Mouse (Mus musculus): ENCODE results near the gene Tbc1d30. TPM values are rescaled to one million over a fixed set of nuclear protein-coding genes. Genes with fewer than 3 reads are reported as not detected.

Gene Tbc1d30
- total RNA-seq, 1 experiment from 2014 or later, result 9.3 TPM

DNA sequence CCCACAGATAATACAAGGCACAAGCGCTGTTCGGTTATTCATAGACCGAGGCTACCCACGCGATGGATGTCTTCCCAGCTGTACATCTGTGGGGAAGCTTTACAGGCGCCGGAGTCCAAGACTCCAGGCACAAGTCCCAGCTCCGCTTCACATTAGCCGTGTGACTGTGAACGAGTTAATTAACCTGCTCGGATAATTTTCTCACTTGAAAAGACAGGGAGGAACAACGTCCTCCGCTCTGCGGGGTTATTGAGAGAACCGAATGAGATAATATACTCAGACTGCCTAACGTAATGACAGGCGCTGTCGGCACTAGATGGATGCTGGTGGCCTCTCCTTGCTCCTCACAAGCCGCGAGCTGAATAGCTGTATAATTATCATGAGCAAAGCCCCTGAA, 60.4 kb downstream of the Tbc1d30 start:
- ATAC-seq (replicated peaks; ENCODE audit: insufficient number of reproducible peaks, low FRiP score, low TSS enrichment, poor library complexity, severe bottlenecking), result no peak

DNA sequence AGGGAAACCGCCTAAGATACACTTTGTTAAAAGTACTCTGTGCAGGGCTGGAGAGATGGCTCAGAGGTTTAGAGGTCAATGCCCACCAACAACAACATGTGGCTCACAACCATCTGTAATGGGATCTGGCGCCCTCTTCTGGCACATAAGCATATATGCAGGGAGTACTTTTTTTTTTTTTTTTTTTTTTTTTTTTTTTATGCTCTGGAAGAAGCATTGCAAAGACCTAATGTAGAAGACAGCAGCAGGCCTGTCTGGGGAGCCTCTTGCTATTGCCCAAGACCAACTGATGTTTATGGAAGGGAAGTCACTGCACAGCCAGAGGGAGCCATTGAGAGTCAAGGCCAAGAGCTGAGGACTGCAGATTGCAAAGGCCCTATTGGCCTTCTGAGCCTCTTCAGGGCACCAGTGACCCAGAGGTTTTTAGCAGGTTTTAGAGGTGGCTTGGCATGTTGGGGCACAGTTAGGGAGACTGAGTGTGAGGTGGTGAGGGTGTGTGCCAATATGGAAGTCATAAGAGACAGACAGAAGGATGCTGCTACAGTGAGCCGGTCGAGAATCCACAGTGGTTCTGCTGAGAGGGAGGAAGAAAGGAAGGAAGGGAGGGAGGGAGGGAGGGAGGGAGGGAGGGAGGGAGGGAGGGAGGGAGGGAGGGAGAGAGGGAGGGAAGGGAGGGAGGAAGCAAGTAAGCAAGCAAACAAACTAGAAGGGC, 61.0 kb downstream of the Tbc1d30 start:
- no peak for ATAC-seq (replicated peaks; ENCODE audit: insufficient number of reproducible peaks, low FRiP score, low TSS enrichment, poor library complexity, severe bottlenecking)

DNA sequence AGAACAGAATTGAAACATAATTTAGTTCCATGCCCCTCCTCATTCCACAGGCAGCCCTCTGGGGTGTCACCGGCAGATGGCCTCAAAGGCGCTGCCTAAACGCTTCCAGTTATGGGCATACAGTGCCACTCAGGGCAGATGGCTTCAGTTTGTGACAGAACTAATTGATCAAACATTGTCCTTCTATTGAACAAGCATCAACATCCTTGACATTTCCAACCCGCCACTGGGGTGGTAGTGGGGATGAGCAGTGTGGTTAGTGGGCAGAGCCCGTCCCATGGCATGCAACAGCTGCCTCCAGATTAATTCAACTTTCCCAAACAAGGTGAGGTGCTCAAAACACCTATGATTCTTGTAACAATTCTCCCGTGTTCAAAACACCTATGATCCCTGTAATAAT, 68.2 kb downstream of the Tbc1d30 start:
- no peak for ATAC-seq (replicated peaks; ENCODE audit: insufficient number of reproducible peaks, low FRiP score, low TSS enrichment, poor library complexity, severe bottlenecking)

DNA sequence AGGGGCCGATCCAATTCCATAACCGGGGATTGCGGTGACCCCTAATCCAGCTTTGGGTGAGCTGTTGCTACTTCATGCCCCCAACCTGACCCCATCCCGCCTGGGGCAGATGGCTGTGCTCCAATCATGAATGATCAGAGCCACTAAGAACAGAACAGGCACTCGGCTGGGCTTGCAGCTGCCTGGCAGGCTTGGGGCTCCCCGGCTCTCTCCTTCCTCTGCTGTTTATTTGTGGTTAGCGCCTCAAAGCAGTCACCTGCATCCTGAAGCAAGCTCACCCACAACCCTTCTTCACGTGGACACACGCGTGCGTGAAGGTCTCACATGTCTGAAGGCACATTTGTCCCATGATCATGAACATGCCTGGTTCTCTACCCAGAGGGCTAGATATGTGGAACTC, 68.6 kb downstream of the Tbc1d30 start:
- ATAC-seq (replicated peaks; ENCODE audit: insufficient number of reproducible peaks, low FRiP score, low TSS enrichment, poor library complexity, severe bottlenecking), result no peak

- ATAC-seq (replicated peaks; ENCODE audit: insufficient number of reproducible peaks, low FRiP score, low TSS enrichment, poor library complexity, severe bottlenecking), result no peak
Measured at GRCm38 (mm10) chr10:121280943-121281342, 70.1 kb downstream of the Tbc1d30 start.

- no peak for ATAC-seq (replicated peaks; ENCODE audit: insufficient number of reproducible peaks, low FRiP score, low TSS enrichment, poor library complexity, severe bottlenecking)
Measured at GRCm38 (mm10) chr10:121277022-121277471, 74.0 kb downstream of the Tbc1d30 start.

DNA sequence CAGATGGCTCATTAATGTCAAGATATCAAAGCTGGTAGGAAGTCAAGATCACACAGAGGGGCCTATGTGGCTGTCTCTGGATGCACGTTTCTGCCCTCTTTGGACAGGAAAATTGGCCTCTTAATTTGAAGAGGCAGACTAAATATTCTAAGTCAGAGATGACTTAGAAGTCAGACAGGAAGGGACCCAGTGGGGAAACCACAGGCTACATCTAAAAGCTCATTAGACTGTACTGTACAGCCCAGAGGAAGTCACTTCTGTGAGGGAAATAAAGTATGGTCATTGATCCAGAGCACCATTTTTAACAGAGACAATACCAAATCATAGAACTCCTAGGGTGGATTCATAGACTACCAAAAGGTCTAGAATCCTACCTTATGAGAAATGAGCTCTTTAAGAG, 76.1 kb downstream of the Tbc1d30 start:
- ATAC-seq (replicated peaks; ENCODE audit: insufficient number of reproducible peaks, low FRiP score, low TSS enrichment, poor library complexity, severe bottlenecking), result no peak

DNA sequence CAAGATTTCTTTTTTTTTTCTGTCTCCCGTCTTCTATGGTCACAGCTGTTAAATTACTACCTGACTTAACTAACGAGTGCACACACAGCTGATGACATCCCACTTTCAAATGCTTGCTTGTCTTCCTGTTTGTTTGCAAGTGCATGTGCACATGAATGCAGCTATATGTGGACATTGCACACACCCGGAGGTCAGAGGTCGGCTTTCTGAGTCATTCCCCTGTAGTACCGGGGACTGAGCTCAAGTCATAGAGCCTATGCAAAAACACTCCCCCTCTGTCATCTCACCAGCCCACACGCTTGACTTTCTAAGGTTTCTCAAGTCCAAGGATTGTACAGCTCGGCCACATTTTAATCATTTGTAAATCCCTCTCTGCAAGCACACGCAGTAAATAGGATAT, 80.1 kb downstream of the Tbc1d30 start:
- no peak for ATAC-seq (replicated peaks; ENCODE audit: insufficient number of reproducible peaks, low FRiP score, low TSS enrichment, poor library complexity, severe bottlenecking)

GRCm38 (mm10) chr10:121268771-121269170, 82.3 kb downstream of the Tbc1d30 start:
- ATAC-seq (replicated peaks; ENCODE audit: insufficient number of reproducible peaks, low FRiP score, low TSS enrichment, poor library complexity, severe bottlenecking), result 0 out of 2 replicates have a peak, but pooled peaks have one; percentile 14

GRCm38 (mm10) chr10:121264204-121264575, 86.9 kb downstream of the Tbc1d30 start:
- no peak for ATAC-seq (replicated peaks; ENCODE audit: insufficient number of reproducible peaks, low FRiP score, low TSS enrichment, poor library complexity, severe bottlenecking)

- ATAC-seq (replicated peaks; ENCODE audit: insufficient number of reproducible peaks, low FRiP score, low TSS enrichment, poor library complexity, severe bottlenecking), result no peak
Measured at GRCm38 (mm10) chr10:121263520-121264203, 87.4 kb downstream of the Tbc1d30 start.

DNA sequence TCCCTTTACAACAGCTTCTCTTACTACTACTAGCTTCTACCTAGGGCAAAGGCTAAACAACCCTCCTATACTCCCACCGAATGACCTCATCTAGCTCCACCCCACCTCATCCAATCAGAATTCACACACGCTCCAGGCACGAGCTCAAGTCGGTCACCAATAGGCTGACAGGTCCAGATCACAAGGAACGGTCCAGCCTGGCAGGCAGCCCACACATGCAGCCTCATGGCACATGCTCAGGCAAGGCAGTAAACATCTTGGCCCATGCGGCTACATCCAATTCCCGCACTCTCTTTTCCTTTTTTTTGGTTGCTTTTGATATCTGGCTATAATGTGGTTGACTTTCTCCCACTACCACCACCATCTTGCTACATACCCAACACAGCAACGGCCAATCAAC, 88.9 kb downstream of the Tbc1d30 start:
- ATAC-seq (replicated peaks; ENCODE audit: insufficient number of reproducible peaks, low FRiP score, low TSS enrichment, poor library complexity, severe bottlenecking), result no peak

DNA sequence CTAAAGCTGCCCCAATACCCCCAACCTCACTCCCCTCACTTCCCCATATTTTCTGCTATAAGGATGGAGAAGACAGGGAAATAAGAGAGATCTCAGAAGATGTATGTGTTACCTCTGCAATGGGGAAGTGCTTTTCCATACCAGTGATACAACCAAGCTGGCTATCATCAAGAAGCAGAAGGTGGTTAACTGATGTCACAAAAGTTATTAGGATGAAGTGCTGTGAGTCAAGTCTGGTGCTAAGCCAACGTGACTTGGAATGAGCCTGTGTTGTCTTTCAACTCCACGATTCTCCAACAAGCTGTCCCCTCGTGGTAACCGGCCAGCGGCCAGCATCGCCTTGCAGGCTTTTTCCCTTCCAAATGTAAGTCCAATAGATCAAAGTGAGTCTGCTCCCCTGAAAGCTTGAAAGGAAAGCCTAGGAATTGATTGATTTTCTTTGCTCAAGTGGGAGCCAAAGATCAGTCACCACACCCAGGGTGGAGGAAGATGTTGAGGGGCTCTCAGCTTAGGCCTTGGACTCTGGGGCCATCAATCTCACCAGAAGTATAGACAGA, 90.0 kb downstream of the Tbc1d30 start:
- no peak for ATAC-seq (replicated peaks; ENCODE audit: insufficient number of reproducible peaks, low FRiP score, low TSS enrichment, poor library complexity, severe bottlenecking)

DNA sequence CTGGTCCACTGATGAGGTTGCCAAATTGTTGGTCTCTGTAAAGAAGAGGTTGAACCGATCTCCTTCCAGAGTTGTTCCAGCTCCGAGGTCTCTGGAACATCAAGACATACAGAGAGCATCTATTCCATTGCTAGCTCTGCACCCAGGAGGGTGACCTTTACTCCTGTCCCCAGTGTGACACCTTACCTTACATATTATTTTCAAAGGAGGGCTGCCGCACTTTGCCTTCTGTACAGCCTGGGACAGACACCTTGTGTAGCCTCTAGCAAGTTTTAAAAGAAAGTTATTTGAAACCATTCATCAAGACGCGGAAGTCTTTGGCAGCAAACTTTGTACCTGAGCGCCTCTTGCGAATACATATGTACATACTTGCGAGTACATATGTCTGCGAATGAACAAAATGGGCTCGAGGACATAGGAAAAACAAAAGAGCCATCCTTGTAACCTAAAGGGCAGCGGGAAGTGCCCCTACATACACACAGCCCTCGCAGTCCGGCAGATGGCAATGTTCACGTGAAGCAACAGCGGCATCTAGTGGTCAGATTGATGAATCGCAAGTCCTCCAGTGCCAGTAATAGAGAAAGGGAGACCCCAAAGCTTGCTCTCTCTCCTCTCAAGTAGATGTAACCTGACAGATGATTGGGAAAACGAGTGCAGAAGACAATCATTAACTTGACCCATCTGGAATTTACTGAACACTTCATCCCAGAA, 94.8 kb downstream of the Tbc1d30 start:
- ATAC-seq (replicated peaks; ENCODE audit: insufficient number of reproducible peaks, low FRiP score, low TSS enrichment, poor library complexity, severe bottlenecking), result peak; percentile 67

GRCm38 (mm10) chr10:121255465-121255864, 95.6 kb downstream of the Tbc1d30 start:
- no peak for ATAC-seq (replicated peaks; ENCODE audit: insufficient number of reproducible peaks, low FRiP score, low TSS enrichment, poor library complexity, severe bottlenecking)

DNA sequence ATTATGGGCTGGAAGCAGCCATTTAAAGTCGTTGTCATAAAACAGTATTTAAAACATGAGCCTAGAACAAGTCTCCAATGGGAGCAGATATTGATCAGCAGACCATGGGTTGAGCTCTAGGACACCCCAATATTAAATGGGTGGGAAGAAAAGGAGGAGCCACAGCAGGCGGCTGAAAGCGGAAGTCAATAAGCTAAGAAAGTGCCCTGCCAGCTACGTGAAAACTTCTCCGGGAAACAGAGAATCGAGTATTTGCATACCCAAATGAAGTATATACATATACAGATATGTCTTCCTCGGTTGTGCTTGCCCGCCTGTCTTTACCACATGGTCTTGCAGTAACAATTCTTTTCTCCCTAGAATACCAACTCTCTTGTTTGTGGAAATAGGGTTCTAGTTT, 96.7 kb downstream of the Tbc1d30 start:
- no peak for ATAC-seq (replicated peaks; ENCODE audit: insufficient number of reproducible peaks, low FRiP score, low TSS enrichment, poor library complexity, severe bottlenecking)

DNA sequence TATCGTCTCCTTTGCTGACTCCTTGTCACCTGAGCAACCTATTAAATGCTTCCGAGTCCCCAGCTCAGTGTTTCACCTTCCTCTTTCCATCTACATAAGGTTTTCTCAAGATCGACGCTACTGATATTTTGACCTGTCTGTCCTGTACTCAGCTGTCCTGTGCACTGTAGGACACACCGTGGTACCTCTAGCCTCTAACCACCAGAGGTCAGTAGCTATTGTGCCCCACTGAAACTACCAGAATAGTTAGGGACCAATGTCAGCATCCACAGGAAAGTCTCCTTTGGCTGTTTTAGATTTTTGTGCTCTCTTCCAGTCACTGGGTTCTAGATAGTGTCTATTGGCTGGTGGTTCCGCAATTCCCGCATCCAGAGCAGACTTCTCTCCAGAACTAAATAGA, 98.3 kb downstream of the Tbc1d30 start:
- ATAC-seq (replicated peaks; ENCODE audit: insufficient number of reproducible peaks, low FRiP score, low TSS enrichment, poor library complexity, severe bottlenecking), result no peak

DNA sequence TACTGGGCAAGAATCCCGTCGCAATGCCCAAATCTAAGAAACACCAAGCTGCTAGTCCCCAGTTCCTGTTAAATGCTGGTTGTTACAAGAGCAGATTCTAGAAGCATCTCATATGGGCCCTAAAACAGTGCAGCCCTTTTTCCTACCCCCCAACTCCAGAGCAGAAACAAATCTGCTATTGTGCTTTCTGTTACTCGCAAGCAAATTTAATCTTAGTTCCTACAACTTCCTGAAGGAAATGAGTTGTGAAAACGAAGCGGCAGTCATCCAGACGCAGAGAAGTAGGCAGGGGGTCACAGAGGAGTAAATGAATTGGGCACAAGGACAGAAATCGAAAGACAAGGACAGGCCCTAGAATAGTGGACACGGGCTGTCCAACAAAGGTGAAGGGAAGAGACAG, 99.9 kb downstream of the Tbc1d30 start:
- no peak for ATAC-seq (replicated peaks; ENCODE audit: insufficient number of reproducible peaks, low FRiP score, low TSS enrichment, poor library complexity, severe bottlenecking)

GRCm38 (mm10) chr10:121249820-121250219, 101.3 kb downstream of the Tbc1d30 start:
- no peak for ATAC-seq (replicated peaks; ENCODE audit: insufficient number of reproducible peaks, low FRiP score, low TSS enrichment, poor library complexity, severe bottlenecking)

All from monocyte, adult 5-6 weeks (primary cell).